In the genomic region with DNA sequence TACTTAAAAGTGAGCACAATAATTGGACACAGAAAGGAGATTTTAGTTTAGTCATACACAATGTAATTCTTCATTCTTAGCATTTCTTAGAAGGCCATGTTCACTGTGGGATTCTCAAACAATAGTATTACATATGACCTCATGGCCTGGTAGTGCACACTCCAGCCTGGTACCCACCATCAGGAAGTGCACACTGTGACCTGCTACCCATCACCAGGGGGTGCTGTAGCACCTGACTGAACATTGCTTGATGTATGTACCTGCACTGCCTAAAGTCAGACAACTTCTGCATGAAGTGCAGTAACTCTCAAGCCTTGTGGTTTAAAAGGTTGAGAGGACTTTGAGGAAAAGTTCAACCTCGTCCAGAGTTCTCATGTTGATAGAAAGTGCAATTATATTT, we compare ENCODE assay signal across 10 mouse cellular contexts. TPM values are rescaled to one million over a fixed set of nuclear protein-coding genes. Genes with fewer than 3 reads are reported as not detected.
DNase-seq lines count a peak whose midpoint lies in the region; ATAC-seq and TF ChIP-seq lines count a peak whose summit lies in the region.
"Had no signal": no experiment of that assay in that cellular context is flagged by ENCODE, and none has a peak within 500 bp of the region (broad histone marks: within the 10 kb centered on the region; RNA-seq: fewer than 3 reads in every experiment).

No protein-coding gene starts in this region.

- no peaks in the 10 kb centered on the region for H3K9me3 ChIP-seq in midbrain, postnatal 0 days (ENCODE audit: low read length)
- H3K9me3 ChIP-seq in midbrain, embryonic 16.5 days (replicated peaks; ENCODE audit: control insufficient read depth, low read length, poor library complexity, severe bottlenecking): no peaks in the 10 kb centered on the region
- no peaks in the 10 kb centered on the region for H3K9me3 ChIP-seq in hindbrain, embryonic 13.5 days
- H3K9me3 ChIP-seq: heart, embryonic 15.5 days had no signal

- WGBS in midbrain, postnatal 0 days: 79% methylated on average over 1 of the region's 1 CpGs
- WGBS in midbrain, embryonic 16.5 days: 84% methylated on average over 1 of the region's 1 CpGs
- 76% methylated on average over 1 of the region's 1 CpGs for WGBS in hindbrain, embryonic 13.5 days

- H3K4me3 ChIP-seq in midbrain, postnatal 0 days (ENCODE audit: low read depth, low read length): no peak overlapping the region
- no peak overlapping the region for H3K4me3 ChIP-seq in midbrain, embryonic 16.5 days (ENCODE audit: low read depth, low read length)
- H3K4me3 ChIP-seq in hindbrain, embryonic 13.5 days: no peak overlapping the region
- H3K4me3 ChIP-seq: heart, embryonic 15.5 days had no signal

- H3K4me1 ChIP-seq in midbrain, postnatal 0 days (ENCODE audit: insufficient read depth, low read length): no peaks in the 10 kb centered on the region
- no peaks in the 10 kb centered on the region for H3K4me1 ChIP-seq in midbrain, embryonic 16.5 days (ENCODE audit: control insufficient read depth, insufficient read depth, low read length)
- H3K4me1 ChIP-seq in hindbrain, embryonic 13.5 days (replicated peaks): no peaks in the 10 kb centered on the region
- H3K4me1 ChIP-seq: heart, embryonic 15.5 days had no signal

- no peak overlapping the region for H3K9ac ChIP-seq in midbrain, postnatal 0 days (replicated peaks; ENCODE audit: low read length, poor library complexity, severe bottlenecking)
- no peak overlapping the region for H3K9ac ChIP-seq in midbrain, embryonic 16.5 days (ENCODE audit: low read depth, low read length)
- no peak overlapping the region for H3K9ac ChIP-seq in hindbrain, embryonic 13.5 days
- H3K9ac ChIP-seq: heart, embryonic 15.5 days had no signal

- H3K27me3 ChIP-seq in midbrain, postnatal 0 days (ENCODE audit: insufficient read depth, low read length): no peaks in the 10 kb centered on the region
- H3K27me3 ChIP-seq in midbrain, embryonic 16.5 days (ENCODE audit: control insufficient read depth, insufficient read depth, low read depth, low read length): no peaks in the 10 kb centered on the region
- no peaks in the 10 kb centered on the region for H3K27me3 ChIP-seq in hindbrain, embryonic 13.5 days
- H3K27me3 ChIP-seq: heart, embryonic 15.5 days had no signal

- TF ChIP-seq CTCF in midbrain, postnatal 0 days (IDR thresholded peaks at IDR 0.05): peak; percentile 33; the same call in 1 of the 2 replicates

- H3K27ac ChIP-seq in midbrain, postnatal 0 days (ENCODE audit: low read depth, low read length): no peak overlapping the region
- H3K27ac ChIP-seq in midbrain, embryonic 16.5 days (ENCODE audit: low read length): no peak overlapping the region
- no peak overlapping the region for H3K27ac ChIP-seq in hindbrain, embryonic 13.5 days
- H3K27ac ChIP-seq: heart, embryonic 15.5 days; macrophage had no signal

- peak; percentile 53 for DNase-seq in CD4-positive, CD25-positive, alpha-beta regulatory T cell, adult 2 months (ENCODE audit: low read depth, low spot score)
- no peak for DNase-seq in midbrain, postnatal 0 days (ENCODE audit: low spot score)
- peak; percentile 43 for DNase-seq in induced T-regulatory cell, adult 2 months (ENCODE audit: low read depth)
- peak; percentile 53 for DNase-seq in thymus, postnatal 25 days
- no peak for DNase-seq in layer of hippocampus, adult 11-12 months (ENCODE audit: low spot score)

- H3K36me3 ChIP-seq in midbrain, postnatal 0 days (ENCODE audit: insufficient read depth, low read length): no peaks in the 10 kb centered on the region
- H3K36me3 ChIP-seq in midbrain, embryonic 16.5 days (ENCODE audit: control insufficient read depth, insufficient read depth, low read length): no peaks in the 10 kb centered on the region
- no peaks in the 10 kb centered on the region for H3K36me3 ChIP-seq in hindbrain, embryonic 13.5 days

- ATAC-seq in CD4-positive, CD25-positive, alpha-beta regulatory T cell, adult 4 months: no peak
- no peak for ATAC-seq in midbrain, postnatal 0 days (ENCODE audit: low FRiP score)
- no peak for ATAC-seq in midbrain, embryonic 16.5 days
- ATAC-seq in hindbrain, embryonic 13.5 days (ENCODE audit: low FRiP score): no peak

- no peak overlapping the region for H3K4me2 ChIP-seq in midbrain, postnatal 0 days (ENCODE audit: low read depth, low read length, poor library complexity, severe bottlenecking)
- H3K4me2 ChIP-seq in midbrain, embryonic 16.5 days (ENCODE audit: low read length): no peak overlapping the region
- no peak overlapping the region for H3K4me2 ChIP-seq in hindbrain, embryonic 13.5 days
- H3K4me2 ChIP-seq: heart, embryonic 15.5 days had no signal

RNA-seq across cellular contexts. Expression of a gene that starts 16.4 kb away (rescaled TPM):
- polyA plus RNA-seq in CD4-positive, CD25-positive, alpha-beta regulatory T cell, adult 4 months (2017; shearing (Covaris generic)): not detected
- total RNA-seq in midbrain, postnatal 0 days (2014; rRNA removed): not detected in 2 replicates
- 0.15 and 0.27 TPM in 2 replicates for polyA plus RNA-seq in midbrain, postnatal 0 days (2015; fragmentation: Nextera tagmentation; extraction: Ambion mirVana)
- not detected in 2 replicates for polyA plus RNA-seq in midbrain, embryonic 16.5 days (2015; fragmentation: Nextera tagmentation; extraction: Ambion mirVana)
- 0.18 TPM in 1 of 2 replicates, not detected in the other for polyA plus RNA-seq in hindbrain, embryonic 13.5 days (2015; fragmentation: Nextera tagmentation; extraction: Ambion mirVana)
- polyA plus RNA-seq: heart, embryonic 15.5 days; macrophage had no signal

RNA-seq across cellular contexts. Expression of a gene that starts 28.1 kb away (rescaled TPM):
- polyA plus RNA-seq in CD4-positive, CD25-positive, alpha-beta regulatory T cell, adult 4 months (2017; shearing (Covaris generic)): 1 to 10 TPM; 4.3 to 5.2 TPM
- 16.3 and 16.4 TPM in 2 replicates for total RNA-seq in midbrain, postnatal 0 days (2014; rRNA removed)
- 3.6 and 4.7 TPM in 2 replicates for polyA plus RNA-seq in midbrain, postnatal 0 days (2015; fragmentation: Nextera tagmentation; extraction: Ambion mirVana)
- 1.9 and 2.6 TPM in 2 replicates for polyA plus RNA-seq in midbrain, embryonic 16.5 days (2015; fragmentation: Nextera tagmentation; extraction: Ambion mirVana)
- polyA plus RNA-seq in hindbrain, embryonic 13.5 days (2015; fragmentation: Nextera tagmentation; extraction: Ambion mirVana): 2.4 and 2.7 TPM in 2 replicates

RNA-seq across cellular contexts. Expression of a gene that starts 52.5 kb away (rescaled TPM):
- 10 to 100 TPM; 13.5 to 22.6 TPM for polyA plus RNA-seq in CD4-positive, CD25-positive, alpha-beta regulatory T cell, adult 4 months (2017; shearing (Covaris generic))
- total RNA-seq in midbrain, postnatal 0 days (2014; rRNA removed): 48.8 and 48.9 TPM in 2 replicates
- 70.4 and 72.5 TPM in 2 replicates for polyA plus RNA-seq in midbrain, postnatal 0 days (2015; fragmentation: Nextera tagmentation; extraction: Ambion mirVana)
- polyA plus RNA-seq in midbrain, embryonic 16.5 days (2015; fragmentation: Nextera tagmentation; extraction: Ambion mirVana): 59.3 and 60.6 TPM in 2 replicates
- polyA plus RNA-seq in hindbrain, embryonic 13.5 days (2015; fragmentation: Nextera tagmentation; extraction: Ambion mirVana): 67.0 and 70.4 TPM in 2 replicates

Comparison
In these comparisons a context has a peak if more than half of its experiments do, and no peak if none do; other contexts are left out.
1. DNase-seq: peak in CD4-positive, CD25-positive, alpha-beta regulatory T cell, adult 2 months (single experiment), induced T-regulatory cell, adult 2 months (single experiment) and thymus, postnatal 25 days (single experiment); none in midbrain, postnatal 0 days (single experiment) and layer of hippocampus, adult 11-12 months (single experiment).